Mouse (Mus musculus) hindbrain, embryonic 10.5 days (tissue): ENCODE data around the gene A330070K13Rik. TPM values are rescaled to one million over a fixed set of nuclear protein-coding genes. Genes with fewer than 3 reads are reported as not detected.
A peak's percentile ranks its signal among the peaks of the same experiment; 100 is the strongest.

Source experiments
- DNase-seq: peaks from one replicate; pipeline ENCODE4 v3.0.0-alpha.2; 2017; ENCODE audit warnings: low spot score
- H3K27ac ChIP-seq: fragments of 300-500 bp; sonication (generic); 2 replicates; pipeline ENCODE4 v1.5.1; 2016; ENCODE audit warnings: mild to moderate bottlenecking, moderate library complexity
- H3K27me3 ChIP-seq: fragments of 300-500 bp; sonication (generic); 2 replicates; pipeline ENCODE4 v1.6.1; 2016; ENCODE audit warnings: mild to moderate bottlenecking; ENCODE audit not compliant: poor library complexity, insufficient read depth, severe bottlenecking
- H3K36me3 ChIP-seq: fragments of 300-500 bp; sonication (generic); 2 replicates; pipeline ENCODE4 v1.6.1; 2016; ENCODE audit warnings: mild to moderate bottlenecking, moderate library complexity
- H3K4me1 ChIP-seq: fragments of 300-500 bp; sonication (generic); replicated peaks from 2 replicates; pipeline ENCODE4 v1.6.1; 2016; ENCODE audit warnings: mild to moderate bottlenecking
- H3K4me3 ChIP-seq: fragments of 300-500 bp; sonication (generic); 2 replicates; pipeline ENCODE4 v1.5.1; 2016; ENCODE audit warnings: mild to moderate bottlenecking, moderate library complexity
- H3K9me3 ChIP-seq: fragments of 300-500 bp; sonication (generic); 2 replicates; pipeline ENCODE4 v1.6.1; 2016; ENCODE audit warnings: mild to moderate bottlenecking, moderate library complexity
- WGBS: fragments of 180-500 bp; shearing (Covaris S2); methylation state at CpG from one replicate; pipeline ENCODE4 v1.1.7; 2016; 5-methylcytosine and 5-hydroxymethylcytosine counted together
- polyA plus RNA-seq: library from polyadenylated mRNA; unstranded; fragments of >200 nt; fragmentation: Nextera tagmentation; extraction: Ambion mirVana; gene quantifications from 2 replicates; pipeline ENCODE4 v1.2.1, GENCODE M21; 2016

Gene A330070K13Rik
- polyA plus RNA-seq, 1 experiment from 2014 or later, result not detected

DNA sequence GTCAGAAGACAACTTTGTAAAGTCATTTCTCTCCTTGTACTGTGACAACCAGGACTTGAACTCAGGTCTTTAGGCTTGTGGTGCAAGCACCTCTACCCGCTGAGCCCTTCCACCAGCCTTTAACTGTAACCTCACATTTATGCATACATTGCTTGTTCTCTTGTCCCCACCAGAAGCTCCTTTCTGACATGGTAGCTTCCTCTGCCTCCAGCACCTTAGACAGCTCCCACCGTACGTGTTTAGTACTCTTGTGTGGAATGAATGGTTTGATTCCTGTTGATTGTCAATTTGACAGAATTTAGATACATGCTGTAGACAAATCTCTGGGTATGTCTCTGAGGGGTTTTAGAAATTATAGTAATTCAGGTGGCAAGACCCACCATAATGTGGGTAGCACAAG lies 20.7 kb downstream of the A330070K13Rik start:
- H3K4me1 ChIP-seq, result peaks cover 22% of the 10 kb centered on the region
- no peak overlapping the region for H3K27ac ChIP-seq
- DNase-seq, result peak; percentile 15
- no peaks in the 10 kb centered on the region for H3K9me3 ChIP-seq
- 49% methylated on average over 3 of the region's 3 CpGs for WGBS
- H3K36me3 ChIP-seq, result no peaks in the 10 kb centered on the region
- H3K4me3 ChIP-seq, result no peak overlapping the region
- no peaks in the 10 kb centered on the region for H3K27me3 ChIP-seq

DNA sequence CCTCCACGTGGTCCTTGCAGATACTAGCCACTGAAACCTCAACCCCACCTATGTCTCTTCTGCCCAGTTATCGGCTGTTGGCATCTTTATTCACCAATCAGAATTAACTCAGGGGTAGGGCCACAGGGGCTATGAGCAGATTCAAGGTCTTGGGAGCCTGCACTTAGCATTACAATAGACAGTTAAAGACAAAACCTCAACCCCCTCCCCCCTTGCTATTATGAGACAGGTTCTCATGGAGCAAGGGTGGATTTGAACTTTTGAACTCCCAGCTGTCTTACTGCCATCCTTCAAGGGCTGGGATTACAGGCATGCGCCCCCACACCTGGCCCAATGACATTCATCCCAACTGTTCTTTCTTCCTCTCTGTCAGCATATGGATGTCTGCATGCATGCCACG lies 21.3 kb downstream of the A330070K13Rik start:
- peaks cover 22% of the 10 kb centered on the region for H3K4me1 ChIP-seq
- no peak overlapping the region for H3K27ac ChIP-seq
- H3K27me3 ChIP-seq, result no peaks in the 10 kb centered on the region
- no peak overlapping the region for H3K4me3 ChIP-seq
- 67% methylated on average over 4 of the region's 4 CpGs for WGBS
- H3K9me3 ChIP-seq, result no peaks in the 10 kb centered on the region
- no peak for DNase-seq
- H3K36me3 ChIP-seq, result no peaks in the 10 kb centered on the region

DNA sequence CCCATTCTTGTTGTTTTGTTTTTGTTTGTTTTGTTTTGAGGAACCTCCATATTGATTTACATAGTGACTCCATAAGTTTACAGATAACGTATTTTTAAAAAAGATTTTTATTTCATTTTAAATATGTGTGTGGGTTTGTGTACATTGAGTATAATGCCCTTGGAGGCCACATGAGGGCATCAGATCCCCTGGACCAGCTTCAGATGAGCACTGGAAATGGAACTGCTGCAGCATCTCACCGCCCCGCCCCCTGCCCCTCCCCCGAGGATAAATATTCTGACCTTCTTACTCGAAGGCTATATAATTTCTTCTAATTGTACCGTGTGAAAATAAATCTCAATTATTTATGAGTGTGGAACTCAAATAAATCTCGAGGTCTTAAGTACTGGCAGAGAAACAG lies 29.2 kb downstream of the A330070K13Rik start:
- no peaks in the 10 kb centered on the region for H3K36me3 ChIP-seq
- H3K4me3 ChIP-seq, result no peak overlapping the region
- no peak overlapping the region for H3K27ac ChIP-seq
- 63% methylated on average over 7 of the region's 7 CpGs for WGBS
- H3K27me3 ChIP-seq, result no peaks in the 10 kb centered on the region
- DNase-seq, result no peak
- no peaks in the 10 kb centered on the region for H3K9me3 ChIP-seq
- H3K4me1 ChIP-seq, result no peaks in the 10 kb centered on the region

DNA sequence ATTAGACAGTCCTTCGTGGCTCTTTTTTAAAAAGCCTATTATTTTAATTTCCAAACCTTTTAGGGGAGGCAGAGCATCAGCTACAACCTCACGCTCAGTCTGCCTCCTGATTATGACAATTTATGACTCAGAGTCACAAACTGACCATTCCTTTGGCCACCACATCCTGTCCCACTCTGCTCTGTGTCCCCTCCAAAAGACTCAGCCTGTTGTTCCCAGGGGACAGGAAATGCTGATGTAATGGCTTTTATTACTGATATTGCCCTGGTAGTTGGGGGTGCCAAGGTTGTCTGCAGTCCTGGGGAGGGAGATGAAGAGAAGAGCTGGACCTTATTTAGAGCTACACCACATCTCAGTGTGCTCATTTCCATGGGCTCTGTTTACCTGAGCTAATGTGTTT lies 38.6 kb downstream of the A330070K13Rik start:
- Histone ChIP-seq H3K36me3 (peaks cover 34% of the 10 kb centered on the region), H3K27ac (no peak overlapping the region), H3K4me3 (no peak overlapping the region), H3K27me3 (no peaks in the 10 kb centered on the region), H3K9me3 (peaks cover 19% of the 10 kb centered on the region), H3K4me1 (no peaks in the 10 kb centered on the region)
- DNase-seq, result no peak
- 91% methylated on average over 2 of the region's 2 CpGs for WGBS

DNA sequence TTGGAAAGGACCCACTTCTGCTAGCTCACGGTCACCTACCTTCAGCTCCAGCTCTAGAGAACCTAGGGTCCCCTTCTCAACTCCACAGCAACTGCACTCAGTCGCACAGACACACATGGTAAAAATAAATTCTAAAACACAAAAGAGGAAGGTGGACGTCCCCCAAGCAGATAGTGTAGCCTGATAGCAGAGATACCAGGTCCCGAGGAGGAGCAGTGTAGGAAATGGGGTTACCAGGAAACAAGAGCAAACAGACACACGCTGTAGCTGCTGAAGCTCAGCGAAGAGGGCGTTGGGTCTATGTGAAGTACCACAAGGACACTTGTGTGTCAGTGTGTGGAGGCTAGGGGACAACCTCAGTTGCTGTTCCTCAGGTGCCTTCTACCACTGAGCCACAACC lies 39.4 kb downstream of the A330070K13Rik start:
- Histone ChIP-seq H3K4me3 (no peak overlapping the region), H3K9me3 (peaks cover 19% of the 10 kb centered on the region), H3K36me3 (peaks cover 42% of the 10 kb centered on the region), H3K27me3 (no peaks in the 10 kb centered on the region), H3K4me1 (no peaks in the 10 kb centered on the region), H3K27ac (no peak overlapping the region)
- 95% methylated on average over 7 of the region's 7 CpGs for WGBS
- no peak for DNase-seq

DNA sequence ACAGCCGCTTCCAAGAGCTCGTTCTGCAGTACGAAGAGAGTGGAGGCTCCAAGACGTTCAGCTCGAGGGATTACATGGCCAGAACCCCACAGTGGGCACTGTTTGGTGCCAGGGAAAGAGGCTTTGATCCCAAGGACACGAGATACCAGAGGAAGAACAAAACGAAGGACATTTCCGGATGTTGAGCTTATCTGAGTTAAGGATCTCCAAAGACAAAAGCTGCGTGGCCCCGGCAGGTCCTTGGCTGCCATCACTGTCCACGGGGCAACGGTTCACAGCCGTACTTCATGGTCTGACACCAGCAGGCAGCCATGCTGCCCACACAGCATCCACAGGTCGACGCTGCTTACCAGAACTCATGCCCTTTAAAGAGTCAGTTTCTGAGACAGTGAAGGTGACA lies 43.8 kb downstream of the A330070K13Rik start:
- Histone ChIP-seq H3K9me3 (peaks cover 4% of the 10 kb centered on the region; the same call in 1 of the 2 replicates), H3K36me3 (peaks cover 80% of the 10 kb centered on the region), H3K27ac (no peak overlapping the region), H3K4me1 (no peaks in the 10 kb centered on the region), H3K27me3 (no peaks in the 10 kb centered on the region), H3K4me3 (no peak overlapping the region)
- 93% methylated on average over 15 of the region's 15 CpGs for WGBS
- DNase-seq, result no peak

- Histone ChIP-seq H3K4me3 (no peak overlapping the region), H3K27ac (no peak overlapping the region), H3K4me1 (no peaks in the 10 kb centered on the region), H3K9me3 (peaks cover 7% of the 10 kb centered on the region; the same call in 1 of the 2 replicates), H3K36me3 (peaks cover 54% of the 10 kb centered on the region), H3K27me3 (no peaks in the 10 kb centered on the region)
- no peak for DNase-seq
- 96% methylated on average over 4 of the region's 4 CpGs for WGBS
These were observed 49.0 kb downstream of the A330070K13Rik start for GRCm38 (mm10) chr5:130335462-130335861.

GRCm38 (mm10) chr5:130333971-130334370 lies 50.5 kb downstream of the A330070K13Rik start:
- no peak overlapping the region for H3K4me3 ChIP-seq
- H3K36me3 ChIP-seq, result peaks cover 55% of the 10 kb centered on the region
- H3K27me3 ChIP-seq, result no peaks in the 10 kb centered on the region
- no peaks in the 10 kb centered on the region for H3K4me1 ChIP-seq
- DNase-seq, result no peak
- no peak overlapping the region for H3K27ac ChIP-seq
- 91% methylated on average over 11 of the region's 11 CpGs for WGBS
- H3K9me3 ChIP-seq, result peaks cover 7% of the 10 kb centered on the region; the same call in 1 of the 2 replicates

DNA sequence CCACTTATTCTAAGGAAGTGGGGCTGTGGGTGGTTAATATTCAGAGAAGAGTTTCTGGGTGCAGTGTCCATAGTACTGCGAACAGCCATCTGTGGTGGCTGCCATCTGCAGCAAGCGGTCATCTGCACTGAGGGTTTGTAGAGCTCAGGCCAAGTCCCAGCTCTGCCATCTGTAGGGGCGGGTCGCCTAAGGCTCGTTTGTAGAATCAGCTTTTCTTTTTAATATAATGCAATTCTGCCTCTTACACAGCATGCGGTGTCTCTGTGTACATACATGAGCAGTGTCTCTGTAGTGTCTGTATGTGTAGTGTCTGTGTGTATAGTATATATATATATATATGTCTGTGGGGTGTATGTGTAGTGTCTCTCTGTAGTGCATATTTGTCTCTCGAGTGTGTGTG lies 50.9 kb downstream of the A330070K13Rik start:
- Histone ChIP-seq H3K36me3 (peaks cover 55% of the 10 kb centered on the region), H3K27me3 (no peaks in the 10 kb centered on the region), H3K9me3 (peaks cover 7% of the 10 kb centered on the region; the same call in 1 of the 2 replicates), H3K27ac (no peak overlapping the region), H3K4me3 (no peak overlapping the region), H3K4me1 (no peaks in the 10 kb centered on the region)
- 89% methylated on average over 7 of the region's 7 CpGs for WGBS
- no peak for DNase-seq

DNA sequence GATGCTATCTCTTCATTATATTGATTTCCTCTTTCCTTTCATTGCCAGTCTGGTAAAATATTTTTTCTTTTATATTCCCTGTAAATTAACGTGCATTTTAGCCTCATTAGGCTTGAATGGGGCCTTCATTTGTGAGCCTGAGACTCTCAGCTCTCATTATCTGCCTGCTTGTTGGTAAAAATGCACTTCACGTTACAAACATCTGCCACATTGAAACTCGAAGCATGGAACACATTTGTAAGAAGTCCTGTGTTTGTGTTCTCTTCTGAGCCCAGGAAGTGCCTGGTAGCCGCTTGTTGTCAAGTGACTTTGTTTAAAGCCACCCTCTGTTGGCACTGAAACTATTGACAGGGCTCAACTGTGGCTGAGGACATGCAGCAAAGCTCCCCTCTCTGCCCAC lies 53.2 kb downstream of the A330070K13Rik start:
- Histone ChIP-seq H3K9me3 (peaks cover 7% of the 10 kb centered on the region; the same call in 1 of the 2 replicates), H3K27me3 (no peaks in the 10 kb centered on the region), H3K4me1 (no peaks in the 10 kb centered on the region), H3K27ac (no peak overlapping the region), H3K4me3 (no peak overlapping the region), H3K36me3 (peaks cover 39% of the 10 kb centered on the region)
- DNase-seq, result no peak
- 86% methylated on average over 4 of the region's 4 CpGs for WGBS

GRCm38 (mm10) chr5:130330801-130331200 lies 53.6 kb downstream of the A330070K13Rik start:
- H3K9me3 ChIP-seq, result peaks cover 7% of the 10 kb centered on the region; the same call in 1 of the 2 replicates
- no peak for DNase-seq
- H3K27me3 ChIP-seq, result no peaks in the 10 kb centered on the region
- peaks cover 38% of the 10 kb centered on the region for H3K36me3 ChIP-seq
- H3K27ac ChIP-seq, result no peak overlapping the region
- 94% methylated on average over 4 of the region's 4 CpGs for WGBS
- no peak overlapping the region for H3K4me3 ChIP-seq
- no peaks in the 10 kb centered on the region for H3K4me1 ChIP-seq

- Histone ChIP-seq H3K4me3 (no peak overlapping the region), H3K9me3 (peaks cover under 1% of the 10 kb centered on the region; the same call in 1 of the 2 replicates), H3K27ac (no peak overlapping the region), H3K36me3 (peaks cover 38% of the 10 kb centered on the region), H3K4me1 (no peaks in the 10 kb centered on the region), H3K27me3 (no peaks in the 10 kb centered on the region)
- WGBS, result 83% methylated on average over 2 of the region's 2 CpGs
- DNase-seq, result no peak
These were observed 54.5 kb downstream of the A330070K13Rik start for GRCm38 (mm10) chr5:130329889-130330288.
